Mouse (Mus musculus): Measurements from ENCODE around the gene Camta1. TPM values are rescaled to one million over a fixed set of nuclear protein-coding genes. Genes with fewer than 3 reads are reported as not detected.

Gene Camta1
- polyA plus RNA-seq, 1 experiment from 2014 or later, result 150 TPM

- no peak for ATAC-seq (ENCODE audit: low FRiP score)
- Histone ChIP-seq H3K27me3 (ENCODE audit: control insufficient read depth, insufficient read depth, low read length) (no peaks in the 10 kb centered on the region), H3K36me3 (ENCODE audit: control insufficient read depth, insufficient read depth, low read length) (no peaks in the 10 kb centered on the region), H3K9me3 (ENCODE audit: control insufficient read depth, low read length) (no peaks in the 10 kb centered on the region), H3K4me3 (ENCODE audit: low read depth, low read length) (no peak overlapping the region), H3K27ac (ENCODE audit: low read depth, low read length) (no peak overlapping the region), H3K4me2 (no peak overlapping the region), H3K4me1 (ENCODE audit: control insufficient read depth, insufficient read depth, low read length) (peaks cover 2% of the 10 kb centered on the region), H3K9ac (ENCODE audit: low read length) (no peak overlapping the region)
- WGBS, result 90% methylated on average over 8 of the region's 8 CpGs
- DNase-seq (ENCODE audit: low spot score, missing footprints), result no peak
These were observed 227.9 kb downstream of the Camta1 start for GRCm38 (mm10) chr4:151633795-151634194.

GRCm38 (mm10) chr4:151632321-151632720 is 229.4 kb downstream of the Camta1 start:
- Histone ChIP-seq H3K27me3 (ENCODE audit: control insufficient read depth, insufficient read depth, low read length) (no peaks in the 10 kb centered on the region), H3K4me3 (ENCODE audit: low read depth, low read length) (no peak overlapping the region), H3K9ac (ENCODE audit: low read length) (no peak overlapping the region), H3K4me1 (ENCODE audit: control insufficient read depth, insufficient read depth, low read length) (peaks cover 2% of the 10 kb centered on the region), H3K4me2 (no peak overlapping the region), H3K9me3 (ENCODE audit: control insufficient read depth, low read length) (no peaks in the 10 kb centered on the region), H3K36me3 (ENCODE audit: control insufficient read depth, insufficient read depth, low read length) (no peaks in the 10 kb centered on the region), H3K27ac (ENCODE audit: low read depth, low read length) (no peak overlapping the region)
- ATAC-seq (ENCODE audit: low FRiP score) (no peak), DNase-seq (ENCODE audit: low spot score, missing footprints) (no peak)
- 82% methylated on average over 6 of the region's 6 CpGs for WGBS

GRCm38 (mm10) chr4:151630664-151631063 is 231.0 kb downstream of the Camta1 start:
- DNase-seq (ENCODE audit: low spot score, missing footprints) (no peak), ATAC-seq (ENCODE audit: low FRiP score) (no peak)

GRCm38 (mm10) chr4:151630231-151630630 is 231.4 kb downstream of the Camta1 start:
- H3K9me3 ChIP-seq (ENCODE audit: control insufficient read depth, low read length), result no peaks in the 10 kb centered on the region
- DNase-seq (ENCODE audit: low spot score, missing footprints) (no peak), ATAC-seq (ENCODE audit: low FRiP score) (no peak)
- H3K36me3 ChIP-seq (ENCODE audit: control insufficient read depth, insufficient read depth, low read length), result no peaks in the 10 kb centered on the region
- no peak overlapping the region for H3K27ac ChIP-seq (ENCODE audit: low read depth, low read length)
- H3K27me3 ChIP-seq (ENCODE audit: control insufficient read depth, insufficient read depth, low read length), result no peaks in the 10 kb centered on the region
- H3K9ac ChIP-seq (ENCODE audit: low read length), result no peak overlapping the region
- no peak overlapping the region for H3K4me2 ChIP-seq
- H3K4me1 ChIP-seq (ENCODE audit: control insufficient read depth, insufficient read depth, low read length), result peaks cover 2% of the 10 kb centered on the region
- WGBS, result 29% methylated on average over 3 of the region's 3 CpGs
- no peak overlapping the region for H3K4me3 ChIP-seq (ENCODE audit: low read depth, low read length)

More at GRCm38 (mm10) chr4:151630664-151631063, 231.0 kb downstream of the Camta1 start:
- H3K9ac ChIP-seq (ENCODE audit: low read length), result no peak overlapping the region
- WGBS, result 29% methylated on average over 10 of the region's 10 CpGs
- no peak overlapping the region for H3K27ac ChIP-seq (ENCODE audit: low read depth, low read length)
- no peaks in the 10 kb centered on the region for H3K36me3 ChIP-seq (ENCODE audit: control insufficient read depth, insufficient read depth, low read length)
- peaks cover 2% of the 10 kb centered on the region for H3K4me1 ChIP-seq (ENCODE audit: control insufficient read depth, insufficient read depth, low read length)
- no peaks in the 10 kb centered on the region for H3K27me3 ChIP-seq (ENCODE audit: control insufficient read depth, insufficient read depth, low read length)
- H3K4me2 ChIP-seq, result no peak overlapping the region
- H3K4me3 ChIP-seq (ENCODE audit: low read depth, low read length), result no peak overlapping the region
- H3K9me3 ChIP-seq (ENCODE audit: control insufficient read depth, low read length), result no peaks in the 10 kb centered on the region

- no peaks in the 10 kb centered on the region; the same call in 1 of the 2 replicates for H3K9me3 ChIP-seq (ENCODE audit: control insufficient read depth, low read length)
- no peaks in the 10 kb centered on the region for H3K36me3 ChIP-seq (ENCODE audit: control insufficient read depth, insufficient read depth, low read length)
- H3K9ac ChIP-seq (ENCODE audit: low read length), result no peak overlapping the region
- no peak overlapping the region for H3K4me3 ChIP-seq (ENCODE audit: low read depth, low read length)
- 73% methylated on average over 14 of the region's 14 CpGs for WGBS
- peaks cover 10% of the 10 kb centered on the region for H3K4me1 ChIP-seq (ENCODE audit: control insufficient read depth, insufficient read depth, low read length)
- no peak for ATAC-seq (ENCODE audit: low FRiP score)
- no peak overlapping the region for H3K27ac ChIP-seq (ENCODE audit: low read depth, low read length)
- no peak for DNase-seq (ENCODE audit: low spot score, missing footprints)
- H3K27me3 ChIP-seq (ENCODE audit: control insufficient read depth, insufficient read depth, low read length), result no peaks in the 10 kb centered on the region
- H3K4me2 ChIP-seq, result no peak overlapping the region
These were observed 242.1 kb downstream of the Camta1 start for GRCm38 (mm10) chr4:151619541-151620016.

GRCm38 (mm10) chr4:151618420-151619310 is 243.0 kb downstream of the Camta1 start:
- Histone ChIP-seq H3K4me2 (no peak overlapping the region; the same call in 1 of the 2 replicates), H3K4me3 (ENCODE audit: low read depth, low read length) (no peak overlapping the region)
- peak; percentile 88 for DNase-seq (ENCODE audit: low spot score, missing footprints)

GRCm38 (mm10) chr4:151611621-151612020 is 250.1 kb downstream of the Camta1 start:
- DNase-seq (ENCODE audit: low spot score, missing footprints), result no peak
- no peak overlapping the region for H3K4me3 ChIP-seq (ENCODE audit: low read depth, low read length)
- H3K4me1 ChIP-seq (ENCODE audit: control insufficient read depth, insufficient read depth, low read length), result no peaks in the 10 kb centered on the region
- 81% methylated on average over 6 of the region's 6 CpGs for WGBS
- no peaks in the 10 kb centered on the region; the same call in 1 of the 2 replicates for H3K9me3 ChIP-seq (ENCODE audit: control insufficient read depth, low read length)
- no peak for ATAC-seq (ENCODE audit: low FRiP score)
- H3K27ac ChIP-seq (ENCODE audit: low read depth, low read length), result no peak overlapping the region
- no peak overlapping the region for H3K9ac ChIP-seq (ENCODE audit: low read length)
- no peak overlapping the region for H3K4me2 ChIP-seq
- no peaks in the 10 kb centered on the region for H3K36me3 ChIP-seq (ENCODE audit: control insufficient read depth, insufficient read depth, low read length)
- H3K27me3 ChIP-seq (ENCODE audit: control insufficient read depth, insufficient read depth, low read length), result no peaks in the 10 kb centered on the region

More at GRCm38 (mm10) chr4:151618420-151619310, 243.0 kb downstream of the Camta1 start:
- no peak overlapping the region for H3K9ac ChIP-seq (ENCODE audit: low read length)
- no peaks in the 10 kb centered on the region for H3K27me3 ChIP-seq (ENCODE audit: control insufficient read depth, insufficient read depth, low read length)
- no peak overlapping the region for H3K27ac ChIP-seq (ENCODE audit: low read depth, low read length)
- ATAC-seq (ENCODE audit: low FRiP score), result peak; percentile 54; the same call in 1 of the 2 replicates
- 44% methylated on average over 21 of the region's 21 CpGs for WGBS
- H3K36me3 ChIP-seq (ENCODE audit: control insufficient read depth, insufficient read depth, low read length), result no peaks in the 10 kb centered on the region
- H3K9me3 ChIP-seq (ENCODE audit: control insufficient read depth, low read length), result no peaks in the 10 kb centered on the region; the same call in 1 of the 2 replicates
- H3K4me1 ChIP-seq (ENCODE audit: control insufficient read depth, insufficient read depth, low read length), result peaks cover 10% of the 10 kb centered on the region

- Histone ChIP-seq H3K4me3 (ENCODE audit: low read depth, low read length) (no peak overlapping the region), H3K4me2 (no peak overlapping the region), H3K27ac (ENCODE audit: low read depth, low read length) (no peak overlapping the region), H3K9me3 (ENCODE audit: control insufficient read depth, low read length) (no peaks in the 10 kb centered on the region; the same call in 1 of the 2 replicates), H3K27me3 (ENCODE audit: control insufficient read depth, insufficient read depth, low read length) (no peaks in the 10 kb centered on the region), H3K4me1 (ENCODE audit: control insufficient read depth, insufficient read depth, low read length) (no peaks in the 10 kb centered on the region), H3K9ac (ENCODE audit: low read length) (no peak overlapping the region), H3K36me3 (ENCODE audit: control insufficient read depth, insufficient read depth, low read length) (no peaks in the 10 kb centered on the region)
- WGBS, result 13% methylated on average over 8 of the region's 8 CpGs
- DNase-seq (ENCODE audit: low spot score, missing footprints) (peak; percentile 94), ATAC-seq (ENCODE audit: low FRiP score) (no peak)
These were observed 251.4 kb downstream of the Camta1 start for GRCm38 (mm10) chr4:151610266-151610665.

GRCm38 (mm10) chr4:151604907-151605306 is 256.8 kb downstream of the Camta1 start:
- DNase-seq (ENCODE audit: low spot score, missing footprints) (peak; percentile 88), ATAC-seq (ENCODE audit: low FRiP score) (no peak)
- Histone ChIP-seq H3K9me3 (ENCODE audit: control insufficient read depth, low read length) (no peaks in the 10 kb centered on the region), H3K4me3 (ENCODE audit: low read depth, low read length) (no peak overlapping the region), H3K27me3 (ENCODE audit: control insufficient read depth, insufficient read depth, low read length) (no peaks in the 10 kb centered on the region), H3K4me1 (ENCODE audit: control insufficient read depth, insufficient read depth, low read length) (no peaks in the 10 kb centered on the region), H3K4me2 (no peak overlapping the region), H3K9ac (ENCODE audit: low read length) (no peak overlapping the region), H3K27ac (ENCODE audit: low read depth, low read length) (no peak overlapping the region), H3K36me3 (ENCODE audit: control insufficient read depth, insufficient read depth, low read length) (no peaks in the 10 kb centered on the region)
- WGBS, result 41% methylated on average over 6 of the region's 6 CpGs
